In the genomic region with DNA sequence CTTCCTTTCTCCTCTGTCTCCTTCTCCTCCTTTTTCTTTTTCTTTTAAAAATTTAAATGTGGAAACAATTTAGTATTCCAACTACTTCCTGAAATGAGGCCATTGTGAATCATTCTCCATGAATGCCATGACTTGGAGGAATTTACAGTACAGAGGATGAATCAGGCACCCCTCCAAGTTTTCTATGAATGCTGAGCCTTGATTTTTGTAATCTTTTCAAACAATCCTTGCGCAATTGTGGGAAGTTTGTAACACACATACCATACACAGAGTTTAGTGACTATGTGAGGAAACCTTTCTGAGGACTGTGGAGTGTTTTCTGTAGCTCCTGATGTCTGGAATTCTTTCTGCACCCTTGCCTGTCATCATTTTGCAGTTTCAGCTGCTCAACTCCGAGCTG, we compare ENCODE assay signal across 17 mouse cellular contexts.
DNase-seq lines count a peak whose midpoint lies in the region; ATAC-seq lines count a peak whose summit lies in the region.
"Had no signal": no experiment of that assay in that cellular context is flagged by ENCODE, and none has a peak within 500 bp of the region (broad histone marks: within the 10 kb centered on the region; RNA-seq: fewer than 3 reads in every experiment).

No protein-coding gene starts in this region.

- H3K9ac ChIP-seq in heart, embryonic 12.5 days, result no peak overlapping the region
- H3K9ac ChIP-seq: liver, embryonic 15.5 days; neural tube, embryonic 15.5 days had no signal

- H3K36me3 ChIP-seq in heart, embryonic 12.5 days, result no peaks in the 10 kb centered on the region
- H3K36me3 ChIP-seq: liver, embryonic 15.5 days; midbrain, embryonic 10.5 days; neural tube, embryonic 15.5 days had no signal

- no peak overlapping the region for H3K4me3 ChIP-seq in heart, embryonic 12.5 days
- H3K4me3 ChIP-seq: heart, adult 2 months; liver, embryonic 15.5 days; midbrain, embryonic 10.5 days; neural tube, embryonic 15.5 days had no signal

- peak; percentile 14 to 16 for DNase-seq in heart, postnatal 10 days
- DNase-seq in right cerebral cortex, adult 2 months (ENCODE audit: low spot score in 2 of 2), result peak; percentile 6 to 13
- DNase-seq in right cerebral cortex, postnatal 36 days (ENCODE audit: low spot score in 2 of 2), result no peak
- peak; percentile 59 for DNase-seq in brain, adult 2 months (ENCODE audit: low read depth, low spot score)
- peak; percentile 5 for DNase-seq in skeletal muscle tissue, adult 2 months (ENCODE audit: low read depth, low spot score)
- no peak for DNase-seq in layer of hippocampus, adult 11-12 months (ENCODE audit: low spot score)
- DNase-seq in embryo, embryonic 10.5 days (ENCODE audit: low spot score), result no peak
- DNase-seq: cerebellum, postnatal 14 days; heart, adult 2 months; heart, postnatal 36 days; kidney, adult 11 months; kidney, postnatal 36 days had no signal

- ATAC-seq in heart, embryonic 12.5 days (ENCODE audit: insufficient number of reproducible peaks, low FRiP score), result no peak
- ATAC-seq: hindbrain, embryonic 16.5 days had no signal

- 39% methylated on average over 2 of the region's 2 CpGs for WGBS in heart, embryonic 12.5 days

- no peak overlapping the region for H3K4me2 ChIP-seq in heart, embryonic 12.5 days
- H3K4me2 ChIP-seq: liver, embryonic 15.5 days; neural tube, embryonic 15.5 days had no signal

- H3K27ac ChIP-seq in heart, embryonic 12.5 days (ENCODE audit: poor library complexity, severe bottlenecking), result no peak overlapping the region
- H3K27ac ChIP-seq: heart, adult 2 months; liver, embryonic 15.5 days; midbrain, embryonic 10.5 days; neural tube, embryonic 15.5 days had no signal

- intact Hi-C loops in heart, postnatal 10 days (cut with DNase I), result no loop called here

- H3K4me1 ChIP-seq in heart, embryonic 12.5 days (replicated peaks), result no peaks in the 10 kb centered on the region
- H3K4me1 ChIP-seq: liver, embryonic 15.5 days; midbrain, embryonic 10.5 days; neural tube, embryonic 15.5 days had no signal

- H3K27me3 ChIP-seq in heart, embryonic 12.5 days (replicated peaks), result no peaks in the 10 kb centered on the region
- H3K27me3 ChIP-seq: liver, embryonic 15.5 days; neural tube, embryonic 15.5 days had no signal

- H3K9me3 ChIP-seq in heart, embryonic 12.5 days (replicated peaks), result no peaks in the 10 kb centered on the region
- H3K9me3 ChIP-seq: liver, embryonic 15.5 days; midbrain, embryonic 10.5 days; neural tube, embryonic 15.5 days had no signal

Comparison
In these comparisons a context has a peak if more than half of its experiments do, and no peak if none do; other contexts are left out.
1. DNase-seq: peak in heart, postnatal 10 days (2 of 2), right cerebral cortex, adult 2 months (2 of 2), brain, adult 2 months (single experiment) and skeletal muscle tissue, adult 2 months (single experiment); none in right cerebral cortex, postnatal 36 days (0 of 2), layer of hippocampus, adult 11-12 months (single experiment) and embryo, embryonic 10.5 days (single experiment).